Mouse (Mus musculus) liver, postnatal 0 days (tissue): ENCODE measurements around the gene Gm15517. TPM values are rescaled to one million over a fixed set of nuclear protein-coding genes. Genes with fewer than 3 reads are reported as not detected.

Experiments
- ATAC-seq: fragments of 200-750 bp; cut with Nextera tagmentation; 2 replicates; pipeline ENCODE4 v1.8.0; 2017; ENCODE audit warnings: mild to moderate bottlenecking, moderate library complexity
- DNase-seq: peaks from one replicate; pipeline ENCODE4 v3.0.0-alpha.2; 2016
- H3K27ac ChIP-seq: fragments of 300-500 bp; sonication (generic); 2 replicates; pipeline ENCODE4 v1.5.1; 2014; ENCODE audit warnings: antibody characterized with exemption, moderate library complexity, mild to moderate bottlenecking, low read depth
- H3K27me3 ChIP-seq: fragments of 300-500 bp; sonication (generic); 2 replicates; pipeline ENCODE4 v1.6.1; 2014; ENCODE audit warnings: low read length, control low read depth, mixed read lengths; ENCODE audit not compliant: insufficient read depth
- H3K36me3 ChIP-seq: fragments of 300-500 bp; sonication (generic); replicated peaks from 2 replicates; pipeline ENCODE4 v1.6.1; 2014; ENCODE audit warnings: mild to moderate bottlenecking, control low read depth, low read length, moderate library complexity, mixed read lengths; ENCODE audit not compliant: insufficient read depth
- H3K4me1 ChIP-seq: fragments of 300-500 bp; sonication (generic); 2 replicates; pipeline ENCODE4 v1.6.1; 2014; ENCODE audit warnings: antibody characterized with exemption, mild to moderate bottlenecking, control low read depth; ENCODE audit not compliant: insufficient read depth
- H3K4me2 ChIP-seq: fragments of 300-500 bp; sonication (generic); 2 replicates; pipeline ENCODE4 v1.6.1; 2014; ENCODE audit warnings: low read depth, mild to moderate bottlenecking, low read length, moderate library complexity, mixed read lengths
- H3K4me3 ChIP-seq: fragments of 300-500 bp; sonication (generic); 2 replicates; pipeline ENCODE4 v1.5.1; 2014; ENCODE audit warnings: low read depth, low read length
- H3K9ac ChIP-seq: fragments of 300-500 bp; sonication (generic); replicated peaks from 2 replicates; pipeline ENCODE4 v1.6.1; 2014; ENCODE audit warnings: mild to moderate bottlenecking, moderate library complexity
- H3K9me3 ChIP-seq: fragments of 300-500 bp; sonication (generic); 2 replicates; pipeline ENCODE4 v1.6.1; 2016; ENCODE audit warnings: mild to moderate bottlenecking, control low read depth, low read length, mixed read lengths
- CTCF ChIP-seq: sonication (generic); IDR thresholded peaks from 2 replicates; pipeline ENCODE4 v1.5.1; 2016; ENCODE audit warnings: antibody characterized with exemption, low read depth
- EP300 ChIP-seq: IDR thresholded peaks from 2 replicates; pipeline ENCODE4 v1.6.1; 2016; ENCODE audit warnings: antibody characterized with exemption, low read depth, mild to moderate bottlenecking
- WGBS: fragments of 180-500 bp; shearing (Covaris S2); extraction: QIAGEN DNeasy Blood & Tissue Kit; methylation state at CpG from one replicate; pipeline ENCODE4 v1.1.7; 2014; ENCODE audit not compliant: insufficient replicate concordance; 5-methylcytosine and 5-hydroxymethylcytosine counted together
- polyA plus RNA-seq: library from polyadenylated mRNA; unstranded; fragments of >200 nt; fragmentation: Nextera tagmentation; extraction: Ambion mirVana; gene quantifications from 2 replicates; pipeline ENCODE4 v1.2.1, GENCODE M21; 2015

The Gm15517 gene
- polyA plus RNA-seq, 1 experiment from 2014 or later, result not detected

GRCm38 (mm10) chr7:44310285-44310877, 49.1 kb downstream of the Gm15517 start:
- TF ChIP-seq EP300 (no peak), CTCF (no peak)
- ATAC-seq, result no peak
- no peaks in the 10 kb centered on the region for H3K36me3 ChIP-seq
- peak overlapping the region; percentile 59 for H3K4me2 ChIP-seq
- peaks cover 13% of the 10 kb centered on the region for H3K4me1 ChIP-seq
- H3K9me3 ChIP-seq, result no peaks in the 10 kb centered on the region
- H3K27me3 ChIP-seq, result peaks cover 59% of the 10 kb centered on the region
- DNase-seq, result no peak
- no peak overlapping the region for H3K9ac ChIP-seq
- WGBS, result 3% methylated on average over 31 of the region's 40 CpGs
- H3K4me3 ChIP-seq, result peak overlapping the region; percentile 29; the same call in 1 of the 2 replicates
- no peak overlapping the region for H3K27ac ChIP-seq

- Histone ChIP-seq H3K9ac (no peak overlapping the region), H3K9me3 (no peaks in the 10 kb centered on the region), H3K4me3 (peak overlapping the region; percentile 29; the same call in 1 of the 2 replicates), H3K4me1 (peaks cover 9% of the 10 kb centered on the region; the same call in 1 of the 2 replicates), H3K4me2 (peak overlapping the region; percentile 59), H3K27ac (no peak overlapping the region), H3K27me3 (peaks cover 59% of the 10 kb centered on the region), H3K36me3 (no peaks in the 10 kb centered on the region)
- DNase-seq (peak; percentile 26), ATAC-seq (no peak)
- TF ChIP-seq EP300, result no peak
- no peak for TF ChIP-seq CTCF
- WGBS, result 2% methylated on average over 38 of the region's 38 CpGs
These were observed 49.8 kb downstream of the Gm15517 start for GRCm38 (mm10) chr7:44310878-44311712.

Other genes starting within 250 kb of the Gm15517 start
- gene Klk1b26, start 249.3 kb upstream of the Gm15517 start, polyA plus RNA-seq, result not detected in 2 replicates
- gene Klk1b27, start 209.2 kb upstream of the Gm15517 start, polyA plus RNA-seq, result not detected in 2 replicates
- gene Klk1b21, start 159.1 kb upstream of the Gm15517 start, polyA plus RNA-seq, result not detected in 2 replicates
- gene Klk1b22, start 148.8 kb upstream of the Gm15517 start, polyA plus RNA-seq, result not detected in 2 replicates
- gene Klk1b16, start 124.7 kb upstream of the Gm15517 start, polyA plus RNA-seq, result not detected in 2 replicates
- not detected in 2 replicates for gene Klk1b24, start 73.2 kb upstream of the Gm15517 start, polyA plus RNA-seq
- not detected in 2 replicates for gene Klk1b3, start 63.3 kb upstream of the Gm15517 start, polyA plus RNA-seq
- 0.18 TPM in 1 of 2 replicates, not detected in the other for gene Klk1b4, start 54.0 kb upstream of the Gm15517 start, polyA plus RNA-seq
- gene Klk1b5, start 45.5 kb upstream of the Gm15517 start, polyA plus RNA-seq, result not detected in 2 replicates
- 0.79 TPM in 1 of 2 replicates, not detected in the other for gene Klk1, start 36.1 kb upstream of the Gm15517 start, polyA plus RNA-seq
- not detected in 2 replicates for gene Gm36864, start 25.3 kb upstream of the Gm15517 start, polyA plus RNA-seq
- gene 1700028J19Rik, start 14.8 kb upstream of the Gm15517 start, polyA plus RNA-seq, result 0.51 and 0.54 TPM in 2 replicates
- gene 2410002F23Rik, start 14.7 kb upstream of the Gm15517 start, polyA plus RNA-seq, result 18.8 and 20.6 TPM in 2 replicates
- not detected in 2 replicates for gene Acp4, start 4.1 kb upstream of the Gm15517 start, polyA plus RNA-seq
- 1.6 and 1.8 TPM in 2 replicates for gene Clec11a, start 45.5 kb downstream of the Gm15517 start, polyA plus RNA-seq
- not detected in 2 replicates for gene Shank1, start 48.8 kb downstream of the Gm15517 start, polyA plus RNA-seq
- 0.04 TPM in 1 of 2 replicates, not detected in the other for gene Syt3, start 122.7 kb downstream of the Gm15517 start, polyA plus RNA-seq
- gene 1700008O03Rik, start 124.4 kb downstream of the Gm15517 start, polyA plus RNA-seq, result 0.15 and 0.18 TPM in 2 replicates
- not detected in 2 replicates for gene Lrrc4b, start 167.6 kb downstream of the Gm15517 start, polyA plus RNA-seq
- 38.9 and 44.3 TPM in 2 replicates for gene Aspdh, start 203.9 kb downstream of the Gm15517 start, polyA plus RNA-seq
- gene Josd2, start 206.5 kb downstream of the Gm15517 start, polyA plus RNA-seq, result 59.7 and 63.1 TPM in 2 replicates
- gene Emc10, start 235.1 kb downstream of the Gm15517 start, polyA plus RNA-seq, result 32.4 and 35.9 TPM in 2 replicates
- 3.3 and 4.1 TPM in 2 replicates for gene Fam71e1, start 235.1 kb downstream of the Gm15517 start, polyA plus RNA-seq